Mouse (Mus musculus) urinary bladder, adult 2 months (tissue): Measurements from ENCODE around the gene Adamts14. TPM values are rescaled to one million over a fixed set of nuclear protein-coding genes. Genes with fewer than 3 reads are reported as not detected.

Source experiments
- DNase-seq: peaks from one replicate; pipeline ENCODE4 v3.0.0; 2022; ENCODE audit warnings: low spot score
- polyA plus RNA-seq: library from polyadenylated mRNA; depleted of rRNA; stranded (reverse); fragments of >200 nt; gene quantifications from 2 replicates; pipeline ENCODE4 v1.2.3, GENCODE M21; 2012

Gene Adamts14
- polyA plus RNA-seq, 1 experiment, result 1.3 TPM

GRCm38 (mm10) chr10:61232858-61233567, 40.2 kb downstream of the Adamts14 start:
- no peak for DNase-seq

- no peak for DNase-seq
Measured at GRCm38 (mm10) chr10:61231756-61232155, 41.5 kb downstream of the Adamts14 start.

DNA sequence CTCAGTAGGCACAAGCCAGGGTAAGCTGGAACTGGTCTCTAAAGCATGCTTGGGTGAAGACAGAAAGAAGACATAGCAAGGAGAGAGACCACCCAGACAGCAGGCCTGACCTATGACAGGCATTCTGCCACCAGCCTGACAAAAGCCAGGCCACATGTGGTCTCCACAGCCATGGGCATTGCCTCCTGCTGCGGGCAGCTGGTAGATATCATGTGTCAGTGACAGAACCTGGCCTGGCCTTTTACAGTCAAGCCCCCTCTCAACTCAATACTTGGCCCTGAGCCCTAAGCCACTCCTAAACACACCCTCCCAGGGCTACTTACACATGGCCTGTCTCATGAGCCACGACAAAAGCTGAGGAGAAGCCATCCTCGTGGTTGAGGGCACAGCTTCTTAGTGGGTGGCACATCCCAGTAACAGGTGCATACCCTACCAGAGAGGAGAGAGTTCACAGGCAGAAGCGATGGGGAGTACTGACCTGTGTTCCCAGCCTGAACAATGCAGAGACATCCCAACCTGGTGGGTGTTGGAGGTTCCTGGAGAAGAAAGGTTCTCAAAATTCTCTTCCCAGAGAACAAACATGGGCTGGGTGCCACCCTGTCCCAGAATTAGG, 46.3 kb downstream of the Adamts14 start:
- DNase-seq, result no peak

DNA sequence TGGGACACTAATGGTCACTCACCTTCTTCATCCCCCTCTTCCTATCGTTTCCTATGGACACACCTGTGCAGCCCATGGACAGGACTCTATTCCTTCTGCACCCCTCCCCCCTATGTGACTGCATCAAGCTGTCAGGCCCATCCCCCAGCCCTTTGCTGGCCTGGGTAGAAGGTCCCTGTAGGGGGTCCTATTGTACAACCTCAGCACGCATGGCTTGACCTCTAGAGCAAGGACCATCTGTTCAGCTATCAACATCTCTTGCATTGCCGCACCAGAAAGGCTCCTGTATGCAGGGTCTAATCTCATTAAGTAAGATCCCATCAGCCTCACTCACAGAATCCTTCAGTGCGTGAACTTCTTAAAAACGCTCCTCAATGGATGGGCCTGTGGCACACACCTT, 47.5 kb downstream of the Adamts14 start:
- DNase-seq, result no peak

DNA sequence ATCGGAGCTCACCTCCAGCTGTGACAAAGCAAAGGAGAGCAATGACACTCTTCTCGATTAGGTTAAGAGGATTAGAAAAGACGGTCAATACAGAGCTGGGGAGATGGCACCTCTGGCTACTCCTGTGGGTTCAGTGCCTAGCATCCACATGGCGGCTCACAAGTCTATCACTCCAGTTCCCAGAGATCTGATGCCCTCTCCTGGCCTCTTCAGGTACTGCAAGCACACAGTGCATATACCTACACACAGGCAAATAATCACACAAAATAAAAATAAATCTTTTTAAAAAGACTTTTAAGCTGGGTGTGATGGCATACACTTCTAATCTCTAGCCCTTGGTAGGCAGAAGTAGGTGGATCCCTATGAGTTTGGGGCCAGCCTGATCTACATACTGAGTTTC, 53.9 kb downstream of the Adamts14 start:
- DNase-seq, result no peak

DNA sequence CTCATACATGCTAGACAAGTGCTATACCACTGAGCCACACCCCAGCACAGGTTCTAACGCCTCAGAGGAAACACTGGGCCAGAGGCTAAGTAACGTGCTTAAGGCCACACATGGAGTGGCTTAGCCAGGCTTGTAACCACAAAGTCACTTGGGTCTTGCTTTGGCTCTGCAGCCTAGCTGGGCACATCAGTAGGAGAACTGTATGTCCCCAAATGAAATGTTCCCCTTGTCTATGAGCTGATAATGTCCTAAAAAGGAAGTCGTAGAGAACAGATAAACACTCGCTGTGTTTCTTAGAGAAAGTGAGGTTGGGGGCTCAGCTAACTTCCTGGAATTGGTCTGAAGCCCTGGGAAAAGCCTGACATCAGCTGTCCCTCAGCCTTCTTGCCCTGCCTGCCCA, 57.1 kb downstream of the Adamts14 start:
- no peak for DNase-seq

GRCm38 (mm10) chr10:61215658-61216057, 57.6 kb downstream of the Adamts14 start:
- DNase-seq, result no peak

DNA sequence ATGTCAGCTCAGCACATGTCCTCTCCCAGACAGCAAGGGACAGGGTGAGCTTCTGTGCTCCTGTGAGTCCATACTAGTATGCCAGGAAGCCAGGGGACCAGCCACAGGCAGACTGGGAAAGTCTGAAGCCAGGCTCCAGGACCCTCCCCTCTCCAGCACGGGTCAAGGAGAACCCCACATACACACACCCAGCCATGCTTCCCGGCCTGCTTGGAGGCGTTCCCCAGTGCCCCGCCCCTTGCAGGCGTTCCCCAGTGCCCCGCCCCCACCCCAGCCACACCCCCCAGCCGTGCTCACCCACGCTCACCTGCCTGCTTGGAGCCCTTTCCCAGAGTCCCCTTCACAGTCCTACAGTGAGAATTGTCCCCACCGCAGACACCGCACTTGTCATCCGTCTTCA, 60.4 kb downstream of the Adamts14 start:
- no peak for DNase-seq

- DNase-seq, result no peak
Measured at GRCm38 (mm10) chr10:61211743-61212142, 61.5 kb downstream of the Adamts14 start.

GRCm38 (mm10) chr10:61211105-61211504, 62.1 kb downstream of the Adamts14 start:
- DNase-seq, result no peak

GRCm38 (mm10) chr10:61208114-61208684, 65.0 kb downstream of the Adamts14 start:
- no peak for DNase-seq

- no peak for DNase-seq
Measured at GRCm38 (mm10) chr10:61203930-61204329, 69.3 kb downstream of the Adamts14 start.

DNA sequence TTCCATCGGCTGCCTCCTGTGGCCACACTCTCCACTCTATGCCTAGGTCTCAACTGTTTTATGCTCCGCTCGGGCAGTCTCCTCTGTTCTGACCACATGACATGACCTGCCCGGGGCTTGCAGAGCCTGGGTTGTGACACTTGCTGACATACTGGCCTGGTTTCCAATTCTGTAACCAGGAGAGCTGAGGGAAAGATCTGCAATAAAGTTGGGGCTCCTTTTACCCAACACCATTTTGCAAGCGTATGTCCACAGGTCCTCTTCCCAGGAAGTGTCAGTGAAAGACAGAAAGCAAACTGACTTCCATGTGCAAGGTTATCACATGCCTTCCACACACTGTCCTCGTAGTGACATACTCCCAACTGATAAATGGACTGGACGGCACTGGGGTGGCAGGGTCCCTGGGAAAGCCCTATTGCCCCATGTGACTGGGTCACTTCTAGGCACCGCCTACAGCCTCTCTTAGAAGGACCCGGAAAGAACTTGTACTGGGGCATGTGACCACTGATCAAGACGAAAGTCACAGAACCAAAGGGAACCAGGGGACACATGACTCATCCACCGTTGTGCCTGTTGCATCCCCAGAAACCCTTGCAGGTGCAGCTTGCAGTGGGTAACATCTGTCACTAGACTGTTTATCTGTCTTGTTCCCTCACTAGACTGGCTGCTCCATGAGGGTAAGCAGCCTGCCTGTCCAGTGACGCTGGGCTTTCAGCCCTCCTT, 71.5 kb downstream of the Adamts14 start:
- no peak for DNase-seq

- DNase-seq, result no peak
Measured at GRCm38 (mm10) chr10:61200998-61201397, 72.2 kb downstream of the Adamts14 start.

DNA sequence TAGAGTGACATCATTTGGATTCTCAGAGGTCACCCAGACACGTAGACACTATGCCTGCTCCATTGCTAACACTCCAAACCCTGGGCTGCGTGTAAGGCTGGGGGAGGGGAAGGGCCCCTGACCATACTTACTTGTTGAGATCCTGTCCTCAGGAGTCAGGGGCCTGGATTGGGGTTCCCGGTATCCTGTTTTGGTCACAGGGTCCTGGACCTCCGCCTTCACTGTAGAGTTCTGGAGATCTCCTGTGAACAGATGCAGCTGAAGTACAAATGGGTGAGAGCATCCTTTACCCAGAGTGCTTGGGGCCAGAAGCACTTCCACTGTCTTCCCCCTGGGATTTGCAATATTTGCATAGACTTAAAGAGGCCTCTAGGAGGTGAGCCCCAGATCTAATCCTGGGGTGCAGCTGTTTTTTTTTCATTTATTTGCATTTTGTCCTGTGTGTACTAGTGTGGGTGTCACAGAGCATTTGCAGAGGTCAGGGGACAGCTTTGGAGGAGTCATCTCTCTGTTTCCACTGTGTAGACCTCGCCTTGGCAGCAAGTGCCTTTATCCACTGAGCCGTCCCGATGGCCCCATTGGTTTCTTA, 72.9 kb downstream of the Adamts14 start:
- DNase-seq, result no peak

DNA sequence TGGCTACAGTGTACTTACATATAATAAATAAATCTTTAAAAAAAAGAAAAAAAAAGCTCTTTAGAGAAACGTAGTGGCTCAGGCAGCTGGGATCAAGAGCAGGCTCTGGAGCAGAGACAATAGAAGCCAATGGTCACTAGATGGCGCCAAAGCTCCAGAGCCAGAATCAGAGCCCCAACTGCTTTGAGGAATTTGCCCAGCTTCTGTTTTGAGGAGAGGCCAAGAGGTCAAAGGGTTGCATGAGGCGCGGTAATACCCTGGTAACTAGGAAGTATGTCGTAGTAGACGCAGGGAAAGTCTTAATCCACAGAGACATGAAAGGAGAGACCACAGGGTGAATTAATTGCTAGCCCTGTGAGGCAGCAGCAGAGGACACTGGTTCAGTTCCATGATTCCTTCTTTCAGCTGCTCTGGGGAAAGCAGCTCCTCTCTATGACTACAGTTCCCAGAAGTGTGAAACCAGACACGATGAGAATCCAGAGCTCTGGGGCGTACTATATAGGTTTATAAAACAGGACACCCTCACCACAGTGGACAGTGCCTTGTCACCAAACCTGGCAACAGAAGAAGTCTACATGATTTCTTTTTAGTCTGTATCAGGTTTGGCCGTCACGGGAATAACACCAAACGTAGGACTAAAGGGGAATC, 73.5 kb downstream of the Adamts14 start:
- DNase-seq, result peak; percentile 44

- DNase-seq, result no peak
Measured at GRCm38 (mm10) chr10:61195718-61196291, 77.4 kb downstream of the Adamts14 start.

DNA sequence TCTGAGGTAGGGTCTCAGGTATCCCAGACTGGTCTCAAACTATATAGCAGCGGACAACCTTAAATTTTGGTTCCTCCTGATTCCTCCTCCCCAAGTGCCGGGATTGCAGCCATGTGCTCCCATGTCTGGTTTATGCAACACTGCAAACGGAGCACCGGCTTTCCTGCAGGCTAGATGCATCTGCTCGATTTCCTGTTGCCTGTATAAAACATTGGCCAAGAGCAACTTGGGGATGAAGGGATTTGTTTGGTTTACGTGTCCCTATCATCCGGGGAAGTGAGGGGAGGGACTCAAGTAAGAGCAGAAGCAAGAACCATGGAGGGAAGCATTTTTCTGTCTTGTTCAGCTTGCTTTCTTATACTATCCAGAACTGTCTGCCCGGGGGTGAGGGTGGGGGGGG, 78.0 kb downstream of the Adamts14 start:
- DNase-seq, result no peak

GRCm38 (mm10) chr10:61194611-61195010, 78.6 kb downstream of the Adamts14 start:
- no peak for DNase-seq

DNA sequence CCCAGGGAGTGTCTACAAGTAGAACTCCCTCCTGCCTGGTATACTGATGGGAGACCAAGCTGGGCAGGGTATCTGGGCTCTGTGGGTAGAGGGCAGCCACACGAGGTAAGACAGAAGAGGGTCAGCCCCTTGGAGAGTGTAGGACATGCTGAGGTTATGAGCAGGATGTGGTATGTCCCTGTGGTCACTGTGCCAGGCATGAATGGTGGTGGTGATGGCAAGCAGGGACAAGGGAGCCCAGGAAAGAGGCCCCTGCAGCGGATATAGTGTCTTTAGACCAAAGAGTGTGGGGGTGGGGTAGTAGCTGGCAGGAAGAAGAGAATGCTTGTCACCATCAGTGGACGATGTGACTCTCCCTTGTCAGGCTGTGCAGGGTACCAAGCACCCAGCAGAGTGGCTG, 85.2 kb downstream of the Adamts14 start:
- no peak for DNase-seq

- no peak for DNase-seq
Measured at GRCm38 (mm10) chr10:61187001-61187400, 86.2 kb downstream of the Adamts14 start.
